Mouse (Mus musculus) hematopoietic stem cell, adult 5-6 weeks (primary cell): ENCODE data around the gene Obsl1. TPM values are rescaled to one million over a fixed set of nuclear protein-coding genes. Genes with fewer than 3 reads are reported as not detected.

ENCODE experiments used
- ATAC-seq, 2 experiments: fragments of 125-278 bp in 1 of 2; replicated peaks in 1 of 2; 2 replicates each; pipeline ENCODE4 v1.8.0; 2016 to 2017; ENCODE audit warnings: inconsistent platforms in 2 of 2, mild to moderate bottlenecking in 2 of 2, moderate number of reproducible peaks in 2 of 2, low read depth in 1 of 2, moderate TSS enrichment in 1 of 2; ENCODE audit not compliant: low FRiP score in 2 of 2, poor library complexity in 2 of 2, severe bottlenecking in 2 of 2, insufficient read depth in 1 of 2, low TSS enrichment in 1 of 2
- total RNA-seq: library from RNA; stranded (forward); fragments of 172-1452, 232-1000 nt; gene quantifications from 2 replicates; pipeline ENCODE4 v1.2.3, GENCODE M21; 2017

Obsl1 gene
- total RNA-seq, 1 experiment from 2014 or later = 11.3 TPM

- ATAC-seq = no peak
Observed at GRCm38 (mm10) chr1:75524679-75525078, 18.4 kb upstream of the Obsl1 start.

- peak; percentile 98 to 99 for ATAC-seq
Observed at GRCm38 (mm10) chr1:75521321-75522031, 15.2 kb upstream of the Obsl1 start, which contains the start of gene Stk11ip. Gene Stk11ip, plus strand, starts transcription at chr1:75521529.

GRCm38 (mm10) chr1:75519576-75519975 lies 13.3 kb upstream of the Obsl1 start:
- ATAC-seq = no peak

- no peak for ATAC-seq
Observed at GRCm38 (mm10) chr1:75518427-75518826, 12.2 kb upstream of the Obsl1 start.

GRCm38 (mm10) chr1:75517984-75518383 lies 11.7 kb upstream of the Obsl1 start:
- ATAC-seq = no peak

- no peak for ATAC-seq
Observed at GRCm38 (mm10) chr1:75516703-75517380, 10.6 kb upstream of the Obsl1 start.

- ATAC-seq = no peak
Observed at GRCm38 (mm10) chr1:75512550-75512949, 6.3 kb upstream of the Obsl1 start.

GRCm38 (mm10) chr1:75511437-75512210 lies 5.4 kb upstream of the Obsl1 start:
- no peak for ATAC-seq

- no peak for ATAC-seq
Observed at GRCm38 (mm10) chr1:75510154-75510553, 3.9 kb upstream of the Obsl1 start.

GRCm38 (mm10) chr1:75509586-75509985 lies 3.3 kb upstream of the Obsl1 start:
- no peak for ATAC-seq

- ATAC-seq = no peak
Observed at GRCm38 (mm10) chr1:75507006-75507405, 754 bp upstream of the Obsl1 start, which contains the start of gene Inha. Gene Inha, plus strand, starts transcription at chr1:75507077.

GRCm38 (mm10) chr1:75505159-75505955 lies 895 bp downstream of the Obsl1 start:
- peak in 1 of 2 experiments; percentile 16; a peak in 2 of 4 replicates for ATAC-seq

GRCm38 (mm10) chr1:75504256-75505045 lies 1.8 kb downstream of the Obsl1 start:
- ATAC-seq = no peak

GRCm38 (mm10) chr1:75503651-75503980 lies 2.6 kb downstream of the Obsl1 start:
- no peak for ATAC-seq

- ATAC-seq = no peak
Observed at GRCm38 (mm10) chr1:75502945-75503650, 3.2 kb downstream of the Obsl1 start.

- no peak for ATAC-seq
Observed at GRCm38 (mm10) chr1:75501905-75502304, 4.3 kb downstream of the Obsl1 start.
